14 mouse cellular contexts compared by ENCODE assay signal in genomic region chr12:16171636-16172035, GRCm38 (mm10).
"Had no signal": no experiment of that assay in that cellular context is flagged by ENCODE, and none has a peak within 500 bp of the region (broad histone marks: within the 10 kb centered on the region; RNA-seq: fewer than 3 reads in every experiment).

No protein-coding gene starts in this region.

- H3K4me2 ChIP-seq: limb, embryonic 15.5 days; liver, embryonic 12.5 days; lung, embryonic 14.5 days; midbrain, embryonic 13.5 days; neural tube, embryonic 15.5 days had no signal

- H3K27ac ChIP-seq: kidney, postnatal 0 days; limb, embryonic 15.5 days; liver, embryonic 12.5 days; midbrain, embryonic 13.5 days; neural tube, embryonic 15.5 days had no signal

- DNase-seq: kidney, adult 8-10 months; kidney, postnatal 36 days; layer of hippocampus, adult 9-11 months; layer of hippocampus, postnatal 36 days; lung, embryonic 14.5 days; lung, postnatal 36 days; right cerebral cortex, adult 18-20 months; spleen, adult 18-20 months; thymus, postnatal 14 days had no signal

- H3K4me1 ChIP-seq: limb, embryonic 15.5 days; liver, embryonic 12.5 days; midbrain, embryonic 13.5 days; neural tube, embryonic 15.5 days had no signal

- H3K9ac ChIP-seq: limb, embryonic 15.5 days; liver, embryonic 12.5 days; lung, embryonic 14.5 days; midbrain, embryonic 13.5 days; neural tube, embryonic 15.5 days had no signal

- H3K27me3 ChIP-seq: limb, embryonic 15.5 days; liver, embryonic 12.5 days; midbrain, embryonic 13.5 days; neural tube, embryonic 15.5 days had no signal

- ATAC-seq: liver, embryonic 12.5 days; midbrain, embryonic 13.5 days had no signal

- H3K9me3 ChIP-seq: limb, embryonic 15.5 days; liver, embryonic 12.5 days; midbrain, embryonic 13.5 days; neural tube, embryonic 15.5 days had no signal

- H3K4me3 ChIP-seq: limb, embryonic 15.5 days; liver, embryonic 12.5 days; midbrain, embryonic 13.5 days; neural tube, embryonic 15.5 days had no signal

- H3K36me3 ChIP-seq: limb, embryonic 15.5 days; liver, embryonic 12.5 days; midbrain, embryonic 13.5 days; neural tube, embryonic 15.5 days had no signal
